Mouse (Mus musculus) midbrain, embryonic 14.5 days (tissue): ENCODE data around the gene Olfr792. TPM values are rescaled to one million over a fixed set of nuclear protein-coding genes. Genes with fewer than 3 reads are reported as not detected.
A peak's percentile ranks its signal among the peaks of the same experiment; 100 is the strongest.

Source experiments
- ATAC-seq: fragments of 200-750 bp; cut with Nextera tagmentation; 2 replicates; pipeline ENCODE4 v1.8.0; 2017; ENCODE audit warnings: moderate number of reproducible peaks, moderate library complexity; ENCODE audit not compliant: low FRiP score, low TSS enrichment
- DNase-seq: peaks from one replicate; pipeline ENCODE4 v3.0.0-alpha.2; 2015
- H3K27ac ChIP-seq: fragments of 300-500 bp; sonication (generic); replicated peaks from 2 replicates; pipeline ENCODE4 v1.5.1; 2014; ENCODE audit warnings: mild to moderate bottlenecking, low read depth, low read length, moderate library complexity
- H3K27me3 ChIP-seq: fragments of 300-500 bp; sonication (generic); 2 replicates; pipeline ENCODE4 v1.6.1; 2014; ENCODE audit warnings: low read length, control low read depth, mixed read lengths; ENCODE audit not compliant: control insufficient read depth, insufficient read depth
- H3K36me3 ChIP-seq: fragments of 300-500 bp; sonication (generic); 2 replicates; pipeline ENCODE4 v1.6.1; 2014; ENCODE audit warnings: low read length, control low read depth; ENCODE audit not compliant: control insufficient read depth, insufficient read depth
- H3K4me1 ChIP-seq: fragments of 300-500 bp; sonication (generic); 2 replicates; pipeline ENCODE4 v1.6.1; 2014; ENCODE audit warnings: mild to moderate bottlenecking, antibody characterized with exemption, low read length, control low read depth; ENCODE audit not compliant: control insufficient read depth, insufficient read depth
- H3K4me2 ChIP-seq: fragments of 300-500 bp; sonication (generic); 2 replicates; pipeline ENCODE4 v1.6.1; 2014; ENCODE audit warnings: mild to moderate bottlenecking, low read length, moderate library complexity
- H3K4me3 ChIP-seq: fragments of 300-500 bp; sonication (generic); replicated peaks from 2 replicates; pipeline ENCODE4 v1.5.1; 2014; ENCODE audit warnings: low read depth, low read length
- H3K9ac ChIP-seq: fragments of 300-500 bp; sonication (generic); replicated peaks from 2 replicates; pipeline ENCODE4 v1.6.1; 2014; ENCODE audit warnings: mild to moderate bottlenecking, low read length, moderate library complexity
- H3K9me3 ChIP-seq: fragments of 300-500 bp; sonication (generic); 2 replicates; pipeline ENCODE4 v1.6.1; 2016; ENCODE audit warnings: low read length, control low read depth, mixed read lengths; ENCODE audit not compliant: control insufficient read depth
- WGBS: fragments of 180-500 bp; shearing (Covaris S2); extraction: QIAGEN DNeasy Blood & Tissue Kit; methylation state at CpG from one replicate; pipeline ENCODE4 v1.1.7; 2014; 5-methylcytosine and 5-hydroxymethylcytosine counted together
- microRNA-seq: library from miRNA; unstranded; fragments of <30 nt; microRNA quantifications from one replicate; pipeline ENCODE4, GENCODE M21; 2016
- polyA plus RNA-seq: library from polyadenylated mRNA; unstranded; fragments of >200 nt; fragmentation: Nextera tagmentation; extraction: Ambion mirVana; gene quantifications from 2 replicates; pipeline ENCODE4 v1.2.1, GENCODE M21; 2014

The Olfr792 gene
- polyA plus RNA-seq, result not detected in 2 replicates

DNA sequence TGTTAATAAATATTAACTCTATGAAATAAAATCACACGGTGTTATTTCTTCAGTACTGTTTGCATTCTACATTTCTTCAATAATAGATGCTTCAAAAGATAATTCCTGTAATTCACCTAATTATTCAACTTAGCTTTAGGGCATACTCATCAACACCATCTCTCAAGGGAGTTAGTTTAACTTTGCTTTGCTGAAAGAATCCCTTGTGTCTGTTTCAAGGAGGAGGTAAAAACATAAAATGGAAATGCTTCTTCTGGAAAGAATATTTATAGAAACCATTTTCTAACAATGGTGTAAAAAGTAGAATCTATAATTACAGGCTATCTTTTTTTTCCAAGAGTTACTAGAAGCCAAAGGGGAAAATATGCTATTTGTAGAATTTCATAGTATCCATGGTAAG is at the start of gene Olfr792:
Gene Olfr792, plus strand, starts transcription at position 301 of the 400 bp plus-strand sequence.
- ATAC-seq, result no peak
- WGBS, result 79% methylated on average over 1 of the region's 1 CpGs
- DNase-seq, result no peak
- Histone ChIP-seq H3K4me3 (no peak within 1 kb of the TSS), H3K27me3 (no peaks in the 10 kb centered on the region), H3K27ac (no peak within 1 kb of the TSS), H3K9me3 (peaks cover 4% of the 10 kb centered on the region; the same call in 1 of the 2 replicates), H3K9ac (no peak within 1 kb of the TSS), H3K36me3 (no peaks in the 10 kb centered on the region), H3K4me1 (no peaks in the 10 kb centered on the region), H3K4me2 (no peak within 1 kb of the TSS)

GRCm38 (mm10) chr10:129490101-129490500 is 48.9 kb upstream of the Olfr792 start:
- DNase-seq (no peak), ATAC-seq (no peak)
- Histone ChIP-seq H3K4me1 (no peaks in the 10 kb centered on the region), H3K9me3 (no peaks in the 10 kb centered on the region), H3K36me3 (no peaks in the 10 kb centered on the region), H3K27me3 (no peaks in the 10 kb centered on the region), H3K4me2 (no peak overlapping the region), H3K9ac (no peak overlapping the region), H3K4me3 (no peak overlapping the region), H3K27ac (no peak overlapping the region)
- 80% methylated on average over 2 of the region's 2 CpGs for WGBS

DNA sequence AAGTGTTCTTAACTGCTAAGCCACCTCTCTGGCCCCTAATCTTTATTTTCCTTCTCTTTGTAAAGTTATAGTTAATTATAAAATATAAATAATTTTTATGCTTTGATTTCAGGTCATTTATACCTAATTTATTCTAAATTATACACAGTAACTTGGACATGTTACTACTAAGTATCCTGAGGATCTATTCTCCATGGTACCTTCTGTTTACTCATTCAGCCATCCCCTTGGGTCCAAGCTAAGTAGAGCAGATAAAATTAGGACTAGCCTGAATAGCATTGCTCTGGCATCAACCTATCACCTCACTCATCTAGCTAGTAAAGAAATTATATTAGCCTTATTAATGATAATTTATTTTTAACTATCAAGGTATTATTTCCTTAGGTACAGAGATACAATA is 40.8 kb upstream of the Olfr792 start, which contains the start of gene Olfr790:
Gene Olfr790, plus strand, starts transcription at position 301 of the 400 bp plus-strand sequence.
- H3K4me2 ChIP-seq, result no peak within 1 kb of the TSS
- no peaks in the 10 kb centered on the region for H3K36me3 ChIP-seq
- H3K27ac ChIP-seq, result no peak within 1 kb of the TSS
- no peak for ATAC-seq
- no peak for DNase-seq
- H3K9me3 ChIP-seq, result no peaks in the 10 kb centered on the region
- H3K27me3 ChIP-seq, result no peaks in the 10 kb centered on the region
- H3K9ac ChIP-seq, result no peak within 1 kb of the TSS
- no peaks in the 10 kb centered on the region for H3K4me1 ChIP-seq
- H3K4me3 ChIP-seq, result no peak within 1 kb of the TSS

- no peaks in the 10 kb centered on the region for H3K27me3 ChIP-seq
- no peak within 1 kb of the TSS for H3K9ac ChIP-seq
- ATAC-seq, result no peak
- no peaks in the 10 kb centered on the region for H3K9me3 ChIP-seq
- H3K4me3 ChIP-seq, result no peak within 1 kb of the TSS
- 72% methylated on average over 3 of the region's 3 CpGs for WGBS
- H3K4me1 ChIP-seq, result no peaks in the 10 kb centered on the region
- no peak within 1 kb of the TSS for H3K27ac ChIP-seq
- no peak for DNase-seq
- no peak within 1 kb of the TSS for H3K4me2 ChIP-seq
- no peaks in the 10 kb centered on the region for H3K36me3 ChIP-seq
Measured at GRCm38 (mm10) chr10:129521492-129521891, 17.5 kb upstream of the Olfr792 start, which contains the start of gene Olfr791. Gene Olfr791 (plus strand): TSS chr10:129521792.

- Histone ChIP-seq H3K27me3 (no peaks in the 10 kb centered on the region), H3K9ac (no peak overlapping the region), H3K27ac (no peak overlapping the region), H3K9me3 (0 out of 2 replicates have a peak, but pooled peaks cover 4% of the 10 kb centered on the region), H3K4me2 (no peak overlapping the region), H3K4me1 (no peaks in the 10 kb centered on the region), H3K36me3 (no peaks in the 10 kb centered on the region), H3K4me3 (no peak overlapping the region)
- ATAC-seq, result no peak
- DNase-seq, result peak; percentile 23
- 73% methylated on average over 1 of the region's 1 CpGs for WGBS
Measured at GRCm38 (mm10) chr10:129549354-129549753, 10.4 kb downstream of the Olfr792 start.

DNA sequence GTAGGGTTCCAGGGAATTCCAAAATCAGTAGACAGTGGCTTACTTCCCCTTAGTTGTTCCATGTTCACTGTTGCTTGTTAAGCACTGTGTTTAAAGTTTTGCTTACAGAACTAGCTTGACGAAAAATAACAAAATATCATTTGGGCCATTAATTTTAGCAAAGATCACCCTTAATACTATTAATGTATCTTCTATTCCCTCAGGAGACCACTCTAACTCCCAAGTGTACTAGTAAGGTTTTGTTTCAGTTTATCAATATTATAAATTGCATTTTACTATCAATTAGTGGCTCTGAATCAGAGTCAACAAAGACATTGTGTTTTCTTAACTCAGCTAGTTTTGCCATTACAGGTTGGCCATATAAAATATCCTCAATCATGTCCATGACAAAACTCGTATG is 28.4 kb downstream of the Olfr792 start, which contains the start of gene Olfr794:
Gene Olfr794, plus strand, starts transcription at position 301 of the 400 bp plus-strand sequence.
- Histone ChIP-seq H3K4me1 (no peaks in the 10 kb centered on the region), H3K36me3 (no peaks in the 10 kb centered on the region), H3K9ac (no peak within 1 kb of the TSS), H3K4me2 (no peak within 1 kb of the TSS), H3K9me3 (no peaks in the 10 kb centered on the region), H3K27me3 (no peaks in the 10 kb centered on the region), H3K27ac (no peak within 1 kb of the TSS), H3K4me3 (no peak within 1 kb of the TSS)
- WGBS, result 81% methylated on average over 2 of the region's 2 CpGs
- no peak for DNase-seq
- ATAC-seq, result no peak

- Histone ChIP-seq H3K4me2 (no peak overlapping the region), H3K4me3 (no peak overlapping the region), H3K9ac (no peak overlapping the region), H3K4me1 (no peaks in the 10 kb centered on the region), H3K27ac (no peak overlapping the region), H3K9me3 (no peaks in the 10 kb centered on the region), H3K27me3 (no peaks in the 10 kb centered on the region), H3K36me3 (no peaks in the 10 kb centered on the region)
- DNase-seq, result peak; percentile 41
- 46% methylated on average over 1 of the region's 1 CpGs for WGBS
- ATAC-seq, result no peak
Measured at GRCm38 (mm10) chr10:129577066-129577465, 38.1 kb downstream of the Olfr792 start.

Small RNA genes lying within 50 kb of the gene (microRNA-seq; reads per million reads assigned to microRNA genes)
- gene Gm23252, result not detected

Other genes with a start within 250 kb of the Olfr792 start
- gene Olfr780, start 221.0 kb upstream of the Olfr792 start, polyA plus RNA-seq, result not detected in 2 replicates
- gene Olfr781, start 210.3 kb upstream of the Olfr792 start, polyA plus RNA-seq, result not detected in 2 replicates
- not detected in 2 replicates for gene Olfr782, start 190.3 kb upstream of the Olfr792 start, polyA plus RNA-seq
- gene Olfr784, start 155.1 kb upstream of the Olfr792 start, polyA plus RNA-seq, result 0.13 and 0.14 TPM in 2 replicates
- not detected in 2 replicates for gene Olfr785, start 133.7 kb upstream of the Olfr792 start, polyA plus RNA-seq
- not detected in 2 replicates for gene Olfr786, start 111.9 kb upstream of the Olfr792 start, polyA plus RNA-seq
- not detected in 2 replicates for gene Olfr787, start 77.3 kb upstream of the Olfr792 start, polyA plus RNA-seq
- gene Olfr788, start 68.2 kb upstream of the Olfr792 start, polyA plus RNA-seq, result not detected in 2 replicates
- not detected in 2 replicates for gene Olfr789, start 54.4 kb upstream of the Olfr792 start, polyA plus RNA-seq
- not detected in 2 replicates for gene Olfr790, start 40.7 kb upstream of the Olfr792 start, polyA plus RNA-seq
- gene Olfr791, start 17.4 kb upstream of the Olfr792 start, polyA plus RNA-seq, result not detected in 2 replicates
- not detected in 2 replicates for gene Olfr794, start 28.5 kb downstream of the Olfr792 start, polyA plus RNA-seq
- not detected in 2 replicates for gene Olfr796, start 73.4 kb downstream of the Olfr792 start, polyA plus RNA-seq
- not detected in 2 replicates for gene Olfr798, start 88.8 kb downstream of the Olfr792 start, polyA plus RNA-seq
- gene Olfr799, start 98.3 kb downstream of the Olfr792 start, polyA plus RNA-seq, result not detected in 2 replicates
- not detected in 2 replicates for gene Olfr800, start 118.5 kb downstream of the Olfr792 start, polyA plus RNA-seq
- gene Olfr801, start 134.7 kb downstream of the Olfr792 start, polyA plus RNA-seq, result not detected in 2 replicates
- gene Olfr802, start 149.0 kb downstream of the Olfr792 start, polyA plus RNA-seq, result 0.04 TPM in 1 of 2 replicates, not detected in the other
- not detected in 2 replicates for gene Olfr803, start 155.1 kb downstream of the Olfr792 start, polyA plus RNA-seq
- gene Olfr804, start 164.0 kb downstream of the Olfr792 start, polyA plus RNA-seq, result not detected in 2 replicates
- gene Olfr805, start 190.2 kb downstream of the Olfr792 start, polyA plus RNA-seq, result not detected in 2 replicates
- gene Olfr806, start 202.8 kb downstream of the Olfr792 start, polyA plus RNA-seq, result not detected in 2 replicates
- gene Olfr807, start 218.6 kb downstream of the Olfr792 start, polyA plus RNA-seq, result not detected in 2 replicates
- not detected in 2 replicates for gene Olfr808, start 226.3 kb downstream of the Olfr792 start, polyA plus RNA-seq
- gene Olfr809, start 235.5 kb downstream of the Olfr792 start, polyA plus RNA-seq, result not detected in 2 replicates